Mouse (Mus musculus) CH12.LX (cell line): Measurements from ENCODE around the gene Mpp5. TPM values are rescaled to one million over a fixed set of nuclear protein-coding genes. Genes with fewer than 3 reads are reported as not detected.

Source experiments
- DNase-seq: peaks from one replicate; pipeline ENCODE4 v3.0.0-alpha.2; 2013; ENCODE audit errors: extremely low read depth
- H3K27ac ChIP-seq: 2 replicates; pipeline ENCODE4 v1.5.1; 2012; ENCODE audit warnings: low read depth, mild to moderate bottlenecking, control low read depth, moderate library complexity; ENCODE audit not compliant: insufficient read depth
- H3K27me3 ChIP-seq: replicated peaks from 2 replicates; pipeline ENCODE3; 2012; ENCODE audit warnings: inconsistent platforms
- H3K36me3 ChIP-seq, 2 experiments: replicated peaks in 1 of 2; 2 replicates each; pipeline versions ENCODE3 to v1.6.1; 2012; ENCODE audit warnings: inconsistent platforms in 1 of 2, low read length in 1 of 2, mild to moderate bottlenecking in 1 of 2, mixed read lengths in 1 of 2, moderate library complexity in 1 of 2; ENCODE audit not compliant: control insufficient read depth in 1 of 2, insufficient read depth in 1 of 2
- H3K4me1 ChIP-seq, 2 experiments: 2 replicates each; pipeline ENCODE4 v1.6.1; 2012; ENCODE audit warnings: inconsistent platforms in 1 of 2, moderate library complexity in 1 of 2; ENCODE audit not compliant: insufficient read depth in 2 of 2, control insufficient read depth in 1 of 2
- H3K4me2 ChIP-seq: 2 replicates; pipeline ENCODE4 v1.6.1; 2012; ENCODE audit warnings: low read depth, mild to moderate bottlenecking, control low read depth; ENCODE audit not compliant: poor library complexity, insufficient read depth, severe bottlenecking
- H3K4me3 ChIP-seq, 3 experiments: fragments of 150-350 bp in 1 of 3; sonication (generic) in 1 of 3; replicated peaks in 1 of 3; 2 replicates each; pipeline versions ENCODE3 to v1.5.1; 2011 to 2012; ENCODE audit warnings: low read depth in 2 of 3, low read length in 2 of 3, mild to moderate bottlenecking in 2 of 3, moderate library complexity in 2 of 3, control low read depth in 1 of 3, improper control_type of control experiment in 1 of 3, inconsistent platforms in 1 of 3, mixed read lengths in 1 of 3; ENCODE audit not compliant: poor library complexity in 1 of 3
- H3K79me2 ChIP-seq: replicated peaks from 2 replicates; pipeline ENCODE4 v1.6.1; 2012; ENCODE audit warnings: mild to moderate bottlenecking, moderate library complexity; ENCODE audit not compliant: control insufficient read depth, poor library complexity, insufficient read depth, severe bottlenecking; ENCODE audit errors: extremely low read depth
- H3K9ac ChIP-seq: 2 replicates; pipeline ENCODE4 v1.6.1; 2012; ENCODE audit warnings: low read depth, mild to moderate bottlenecking, control low read depth, moderate library complexity; ENCODE audit not compliant: insufficient read depth
- H3K9me3 ChIP-seq: replicated peaks from 2 replicates; pipeline ENCODE3; 2012; ENCODE audit warnings: low read length, inconsistent platforms, mixed read lengths
- BHLHE40 ChIP-seq: IDR thresholded peaks from 2 replicates; pipeline ENCODE4 v1.6.1; 2011; ENCODE audit warnings: mild to moderate bottlenecking, low read depth, low read length, improper control_type of control experiment
- CHD1 ChIP-seq: IDR thresholded peaks from 2 replicates; pipeline ENCODE4 v1.6.1; 2012; ENCODE audit warnings: low read depth, low read length, improper control_type of control experiment, inconsistent platforms
- CHD2 ChIP-seq: IDR thresholded peaks from 2 replicates; pipeline ENCODE4 v1.6.1; 2011; ENCODE audit warnings: low read length, improper control_type of control experiment
- ETS1 ChIP-seq: conservative IDR thresholded peaks from 2 replicates; pipeline ENCODE4 v1.6.1; 2012; ENCODE audit warnings: low read depth, mild to moderate bottlenecking, inconsistent platforms, low read length, improper control_type of control experiment, moderate library complexity
- IRF4 ChIP-seq: IDR thresholded peaks from 2 replicates; pipeline ENCODE4 v1.6.1; 2014; ENCODE audit warnings: low read depth, mild to moderate bottlenecking, inconsistent platforms, low read length, improper control_type of control experiment
- JUN ChIP-seq: IDR thresholded peaks from 2 replicates; pipeline ENCODE4 v1.6.1; 2011; ENCODE audit warnings: low read depth, mild to moderate bottlenecking, low read length, improper control_type of control experiment, moderate library complexity; ENCODE audit not compliant: insufficient read depth
- JUND ChIP-seq: conservative IDR thresholded peaks from 2 replicates; pipeline ENCODE4 v1.6.1; 2011; ENCODE audit warnings: low read depth, low read length, improper control_type of control experiment
- KAT2A ChIP-seq: IDR thresholded peaks from 2 replicates; pipeline ENCODE4 v1.6.1; 2012; ENCODE audit warnings: low read length, improper control_type of control experiment, inconsistent platforms; ENCODE audit not compliant: insufficient replicate concordance
- MAFK ChIP-seq: IDR thresholded peaks from 2 replicates; pipeline ENCODE4 v1.6.1; 2011; ENCODE audit warnings: low read length, improper control_type of control experiment; ENCODE audit not compliant: insufficient replicate concordance
- MAX ChIP-seq: IDR thresholded peaks from 2 replicates; pipeline ENCODE4 v1.6.1; 2011; ENCODE audit warnings: low read length, improper control_type of control experiment
- MAZ ChIP-seq: IDR thresholded peaks from 2 replicates; pipeline ENCODE4 v1.6.1; 2012; ENCODE audit warnings: low read depth, mild to moderate bottlenecking, inconsistent platforms, low read length, improper control_type of control experiment, moderate library complexity
- MEF2A ChIP-seq: IDR thresholded peaks from 2 replicates; pipeline ENCODE4 v1.6.1; 2014; ENCODE audit warnings: low read depth, mild to moderate bottlenecking, inconsistent platforms, low read length, improper control_type of control experiment, borderline replicate concordance
- MXI1 ChIP-seq: IDR thresholded peaks from 2 replicates; pipeline ENCODE4 v1.6.1; 2011; ENCODE audit warnings: mild to moderate bottlenecking, low read depth, low read length, improper control_type of control experiment
- NRF1 ChIP-seq: IDR thresholded peaks from 2 replicates; pipeline ENCODE4 v1.6.1; 2014; ENCODE audit warnings: low read depth, mild to moderate bottlenecking, inconsistent platforms, low read length, improper control_type of control experiment, moderate library complexity
- PAX5 ChIP-seq: IDR thresholded peaks from 2 replicates; pipeline ENCODE4 v1.6.1; 2012; ENCODE audit warnings: low read length, inconsistent platforms, mixed read lengths
- POLR2AphosphoS2 ChIP-seq: IDR thresholded peaks from 2 replicates; pipeline ENCODE4 v1.6.1; 2011; ENCODE audit warnings: low read depth, low read length, improper control_type of control experiment
- RAD21 ChIP-seq: IDR thresholded peaks from 2 replicates; pipeline ENCODE4 v1.6.1; 2011; ENCODE audit warnings: low read depth, mild to moderate bottlenecking, low read length, improper control_type of control experiment, moderate library complexity
- RCOR1 ChIP-seq: conservative IDR thresholded peaks from 2 replicates; pipeline ENCODE4 v1.6.1; 2012; ENCODE audit warnings: low read depth, mild to moderate bottlenecking, inconsistent platforms, low read length, improper control_type of control experiment
- SIN3A ChIP-seq: IDR thresholded peaks from 2 replicates; pipeline ENCODE4 v1.6.1; 2012; ENCODE audit warnings: low read length, improper control_type of control experiment, inconsistent platforms
- TCF12 ChIP-seq: IDR thresholded peaks from 2 replicates; pipeline ENCODE4 v1.6.1; 2014; ENCODE audit warnings: low read depth, mild to moderate bottlenecking, inconsistent platforms, low read length, improper control_type of control experiment
- UBTF ChIP-seq: IDR thresholded peaks from 2 replicates; pipeline ENCODE4 v1.6.1; 2012; ENCODE audit warnings: low read depth, mild to moderate bottlenecking, inconsistent platforms, low read length, improper control_type of control experiment, moderate library complexity
- dilution Hi-C: fragments of 300-500 bp; cut with MboI; formaldehyde crosslinking; loops from 2 replicates; pipeline ENCODE4 v1.14.3; 2020; ENCODE audit warnings: low sequenced_read_pairs; ENCODE audit not compliant: extremely low pct_unique_long_range_greater_than_20kb, extremely low pct_ligation_motif_present
- in situ Hi-C: fragments of 300-500 bp; cut with MboI; formaldehyde crosslinking; loops from 3 replicates; pipeline ENCODE4 v1.14.3; 2019; ENCODE audit warnings: low sequenced_read_pairs, low pct_ligation_motif_present, low pct_unique_long_range_greater_than_20kb, mixed read lengths
- polyA plus RNA-seq: library from polyadenylated mRNA; unstranded; fragments of >175 nt; gene quantifications from 2 replicates; pipeline ENCODE4 v1.2.1, GENCODE M21; 2012; ENCODE audit warnings: low read depth; ENCODE audit not compliant: insufficient read length
- total RNA-seq, 2 experiments: library from RNA; depleted of rRNA; stranded (reverse); fragments of 300-350 nt in 1 of 2; fragments of >200 nt in 1 of 2; gene quantifications; 2 replicates each; pipeline ENCODE4 v1.2.3; 2012 to 2014

Gene Mpp5
- total and polyA plus RNA-seq, 3 experiments: 9.9 to 14.2 (median 13.6) TPM

GRCm38 (mm10) chr12:78790791-78791190 is 42.1 kb downstream of the Mpp5 start:
- in situ Hi-C loops: no loop called here
- Histone ChIP-seq H3K36me3 (no peaks in the 10 kb centered on the region), H3K79me2 (no peaks in the 10 kb centered on the region), H3K9ac (no peak overlapping the region), H3K4me2 (no peak overlapping the region), H3K4me1 (peaks cover 0 to 7% of the 10 kb centered on the region in 2 experiments; a peak in 2 of 4 replicates), H3K27me3 (no peaks in the 10 kb centered on the region), H3K9me3 (no peaks in the 10 kb centered on the region), H3K27ac (no peak overlapping the region), H3K4me3 (no peak overlapping the region)
- TF ChIP-seq MAZ (no peak), KAT2A (no peak), CHD2 (no peak), UBTF (no peak), JUN (no peak), CHD1 (no peak), MEF2A (no peak), TCF12 (no peak), RAD21 (no peak)
- dilution Hi-C loops: no loop called here
- DNase-seq: no peak

- no peak overlapping the region for H3K4me2 ChIP-seq
- no peak overlapping the region for H3K27ac ChIP-seq
- peaks cover 7 to 18% of the 10 kb centered on the region in 2 experiments for H3K36me3 ChIP-seq
- TF ChIP-seq ETS1 (no peak), RCOR1 (no peak), MXI1 (no peak), MAFK (no peak), PAX5 (no peak), MEF2A (no peak), JUN (no peak), MAX (no peak), SIN3A (no peak), TCF12 (no peak), BHLHE40 (no peak), POLR2AphosphoS2 (no peak), KAT2A (no peak), JUND (no peak), CHD1 (no peak), IRF4 (no peak), NRF1 (no peak)
- dilution Hi-C loops: no loop called here
- H3K4me3 ChIP-seq: no peak overlapping the region
- H3K4me1 ChIP-seq: peaks cover 0 to 7% of the 10 kb centered on the region in 2 experiments; a peak in 2 of 4 replicates
- H3K79me2 ChIP-seq: no peaks in the 10 kb centered on the region
- H3K9me3 ChIP-seq: no peaks in the 10 kb centered on the region
- no peak for DNase-seq
- H3K27me3 ChIP-seq: no peaks in the 10 kb centered on the region
- in situ Hi-C loops: no loop called here
- H3K9ac ChIP-seq: no peak overlapping the region
These were observed 45.5 kb downstream of the Mpp5 start for GRCm38 (mm10) chr12:78794236-78794635.
